Mouse (Mus musculus) liver, embryonic 16.5 days (tissue): Measurements from ENCODE around the gene Plekhg5. TPM values are rescaled to one million over a fixed set of nuclear protein-coding genes. Genes with fewer than 3 reads are reported as not detected.

Source experiments
- ATAC-seq: fragments of 200-750 bp; cut with Nextera tagmentation; 2 replicates; pipeline ENCODE4 v1.8.0; 2017; ENCODE audit warnings: low read depth, mild to moderate bottlenecking, moderate number of reproducible peaks, moderate library complexity
- H3K27ac ChIP-seq: fragments of 300-500 bp; sonication (generic); 2 replicates; pipeline ENCODE4 v1.5.1; 2014; ENCODE audit warnings: mild to moderate bottlenecking, low read length
- H3K27me3 ChIP-seq: fragments of 300-500 bp; sonication (generic); 2 replicates; pipeline ENCODE4 v1.6.1; 2014; ENCODE audit warnings: low read depth, low read length, mixed read lengths; ENCODE audit not compliant: control insufficient read depth, insufficient read depth
- H3K36me3 ChIP-seq: fragments of 300-500 bp; sonication (generic); 2 replicates; pipeline ENCODE4 v1.6.1; 2014; ENCODE audit warnings: mild to moderate bottlenecking; ENCODE audit not compliant: control insufficient read depth, insufficient read depth
- H3K4me1 ChIP-seq: fragments of 300-500 bp; sonication (generic); 2 replicates; pipeline ENCODE4 v1.6.1; 2014; ENCODE audit warnings: low read depth, low read length, mixed read lengths; ENCODE audit not compliant: control insufficient read depth
- H3K4me2 ChIP-seq: fragments of 300-500 bp; sonication (generic); 2 replicates; pipeline ENCODE4 v1.6.1; 2014; ENCODE audit warnings: low read depth, low read length, mixed read lengths
- H3K4me3 ChIP-seq: fragments of 300-500 bp; sonication (generic); 2 replicates; pipeline ENCODE4 v1.5.1; 2014; ENCODE audit warnings: low read depth, mild to moderate bottlenecking, low read length
- H3K9ac ChIP-seq: fragments of 300-500 bp; sonication (generic); 2 replicates; pipeline ENCODE4 v1.6.1; 2014; ENCODE audit warnings: low read depth, low read length
- H3K9me3 ChIP-seq: fragments of 300-500 bp; sonication (generic); replicated peaks from 2 replicates; pipeline ENCODE4 v1.6.1; 2016; ENCODE audit warnings: low read length; ENCODE audit not compliant: control insufficient read depth
- WGBS: fragments of 180-500 bp; shearing (Covaris S2); extraction: QIAGEN DNeasy Blood & Tissue Kit; methylation state at CpG from one replicate; pipeline ENCODE4 v1.1.7; 2014; ENCODE audit not compliant: insufficient replicate concordance; 5-methylcytosine and 5-hydroxymethylcytosine counted together
- polyA plus RNA-seq: library from polyadenylated mRNA; unstranded; fragments of >200 nt; fragmentation: Nextera tagmentation; extraction: Ambion mirVana; gene quantifications from 2 replicates; pipeline ENCODE4 v1.2.1, GENCODE M21; 2015

The Plekhg5 gene
- polyA plus RNA-seq, 1 experiment from 2014 or later = 5.1 TPM

GRCm38 (mm10) chr4:152125161-152126025 lies 53.1 kb downstream of the Plekhg5 start:
- WGBS = 10% methylated on average over 56 of the region's 56 CpGs
- H3K27me3 ChIP-seq = peaks cover 100% of the 10 kb centered on the region
- H3K4me2 ChIP-seq = peak overlapping the region; percentile 18; the same call in 1 of the 2 replicates
- H3K27ac ChIP-seq = no peak overlapping the region
- H3K9ac ChIP-seq = no peak overlapping the region
- peak overlapping the region; percentile 4; the same call in 1 of the 2 replicates for H3K4me3 ChIP-seq
- H3K4me1 ChIP-seq = peaks cover 4% of the 10 kb centered on the region
- no peaks in the 10 kb centered on the region for H3K9me3 ChIP-seq
- ATAC-seq = no peak
- no peaks in the 10 kb centered on the region for H3K36me3 ChIP-seq

GRCm38 (mm10) chr4:152126026-152126920 lies 54.0 kb downstream of the Plekhg5 start:
- H3K27me3 ChIP-seq = peaks cover 100% of the 10 kb centered on the region
- 12% methylated on average over 65 of the region's 65 CpGs for WGBS
- H3K4me1 ChIP-seq = peaks cover 9% of the 10 kb centered on the region
- H3K9me3 ChIP-seq = no peaks in the 10 kb centered on the region
- no peak overlapping the region for H3K4me2 ChIP-seq
- ATAC-seq = no peak
- no peaks in the 10 kb centered on the region for H3K36me3 ChIP-seq
- H3K27ac ChIP-seq = no peak overlapping the region
- peak overlapping the region; percentile 4; the same call in 1 of the 2 replicates for H3K4me3 ChIP-seq
- H3K9ac ChIP-seq = no peak overlapping the region

- Histone ChIP-seq H3K9me3 (no peaks in the 10 kb centered on the region), H3K36me3 (no peaks in the 10 kb centered on the region), H3K27me3 (peaks cover 100% of the 10 kb centered on the region), H3K4me2 (no peak overlapping the region), H3K4me3 (no peak overlapping the region), H3K4me1 (peaks cover 14% of the 10 kb centered on the region), H3K27ac (no peak overlapping the region), H3K9ac (no peak overlapping the region)
- ATAC-seq = no peak
- 75% methylated on average over 11 of the region's 11 CpGs for WGBS
Measured at GRCm38 (mm10) chr4:152127884-152128283, 55.6 kb downstream of the Plekhg5 start.

DNA sequence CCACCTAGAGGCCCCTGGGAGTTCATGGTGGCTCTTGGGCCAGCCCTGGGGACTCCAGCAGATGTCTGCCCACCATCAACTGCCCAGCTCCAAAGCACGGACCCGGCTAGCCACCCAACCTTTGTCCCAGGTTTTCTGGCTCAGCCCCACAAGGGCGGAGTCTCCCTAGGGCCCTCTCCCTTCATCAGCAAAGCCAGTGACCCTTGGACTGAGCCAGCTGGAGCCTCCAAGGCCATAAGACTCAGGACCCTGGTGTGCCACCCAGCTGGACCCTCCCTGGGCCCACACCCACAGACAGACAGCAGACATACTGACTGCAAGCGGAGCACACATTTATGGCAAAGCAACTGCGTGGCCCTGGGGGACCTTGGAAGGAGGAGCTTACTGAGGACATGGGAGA lies 56.5 kb downstream of the Plekhg5 start:
- H3K4me2 ChIP-seq = no peak overlapping the region
- no peak overlapping the region for H3K4me3 ChIP-seq
- H3K27ac ChIP-seq = no peak overlapping the region
- H3K9me3 ChIP-seq = no peaks in the 10 kb centered on the region
- H3K9ac ChIP-seq = no peak overlapping the region
- H3K4me1 ChIP-seq = peaks cover 14% of the 10 kb centered on the region
- WGBS = 56% methylated on average over 5 of the region's 5 CpGs
- peaks cover 100% of the 10 kb centered on the region for H3K27me3 ChIP-seq
- H3K36me3 ChIP-seq = no peaks in the 10 kb centered on the region
- ATAC-seq = peak; percentile 11

DNA sequence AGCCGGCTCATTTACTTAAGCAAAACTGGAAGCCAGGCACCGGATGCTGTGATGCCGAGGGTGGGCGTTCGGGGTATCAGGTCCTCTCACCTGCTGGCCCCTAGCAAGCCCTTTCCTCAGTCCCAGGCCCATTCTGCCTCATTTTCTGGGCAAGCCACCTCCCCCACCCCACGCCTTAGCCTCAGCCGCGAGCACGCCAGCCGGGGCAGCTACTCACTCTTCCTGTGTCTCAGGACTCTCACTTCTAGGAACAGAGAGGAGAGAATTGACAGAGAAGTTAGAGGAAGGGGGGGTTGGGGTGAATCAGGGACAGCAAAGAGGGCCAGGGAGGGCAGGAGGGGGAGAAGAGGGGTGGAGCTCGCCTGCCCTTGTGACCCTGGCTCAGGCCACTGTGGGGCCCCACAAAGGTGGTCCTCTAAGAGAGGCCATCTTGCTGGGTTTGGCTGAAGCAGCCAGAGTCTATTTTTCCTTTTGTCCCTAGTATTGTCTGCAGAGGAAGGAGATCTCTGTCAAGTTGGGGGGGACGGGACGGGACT lies 57.2 kb downstream of the Plekhg5 start:
- H3K27ac ChIP-seq = no peak overlapping the region
- WGBS = 28% methylated on average over 13 of the region's 13 CpGs
- no peaks in the 10 kb centered on the region for H3K9me3 ChIP-seq
- peaks cover 100% of the 10 kb centered on the region for H3K27me3 ChIP-seq
- ATAC-seq = no peak
- H3K4me2 ChIP-seq = peak overlapping the region; percentile 25; the same call in 1 of the 2 replicates
- H3K4me3 ChIP-seq = no peak overlapping the region
- no peaks in the 10 kb centered on the region for H3K36me3 ChIP-seq
- peaks cover 14% of the 10 kb centered on the region for H3K4me1 ChIP-seq
- no peak overlapping the region for H3K9ac ChIP-seq

DNA sequence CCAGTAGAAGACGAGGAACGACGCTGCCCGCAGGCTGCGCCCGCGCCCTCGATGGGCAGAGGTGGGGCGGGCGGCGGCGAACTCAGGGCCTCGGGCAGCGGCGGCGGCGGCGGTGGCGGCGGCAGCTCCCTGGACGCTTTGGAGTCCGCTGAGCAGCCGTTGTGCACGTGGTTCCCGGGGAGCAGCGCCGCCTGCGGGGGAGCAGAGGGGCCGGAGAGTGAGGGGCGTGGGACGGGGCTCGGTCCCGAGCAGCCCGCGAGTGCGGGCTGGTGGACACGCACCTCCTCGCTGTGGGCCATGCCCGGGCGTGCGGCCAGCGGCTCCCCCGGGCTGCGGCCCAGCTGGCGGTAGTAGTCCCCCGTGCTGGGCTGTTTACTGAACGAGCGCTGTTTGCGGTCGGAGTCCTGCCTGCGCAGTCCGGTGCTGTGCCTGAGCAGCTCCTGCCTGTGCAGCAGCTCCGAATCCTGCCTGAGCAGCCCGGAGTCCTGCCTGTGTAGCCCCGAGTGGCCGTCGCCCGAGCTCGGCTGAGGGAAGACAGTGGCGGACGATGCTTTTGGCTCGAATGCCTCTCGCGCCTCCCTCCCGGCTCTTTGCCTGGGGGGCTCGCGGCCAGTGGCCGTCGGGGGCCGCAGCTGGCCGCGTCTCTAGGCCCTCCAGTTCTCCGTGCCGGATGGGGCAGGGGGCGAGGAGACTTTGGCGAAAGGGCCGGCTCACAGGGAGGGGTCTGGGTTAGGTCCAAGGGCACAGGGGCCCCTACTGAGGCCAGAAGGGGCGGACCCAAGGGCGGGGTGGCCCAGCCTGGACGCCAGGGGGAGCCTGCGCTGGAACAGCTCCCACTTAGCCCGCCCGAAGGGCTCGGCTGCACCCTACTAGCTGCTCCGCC lies 58.7 kb downstream of the Plekhg5 start:
- Histone ChIP-seq H3K4me1 (peaks cover 14% of the 10 kb centered on the region), H3K9me3 (no peaks in the 10 kb centered on the region), H3K27me3 (peaks cover 84% of the 10 kb centered on the region), H3K27ac (no peak overlapping the region), H3K4me2 (peak overlapping the region; percentile 59), H3K4me3 (peak overlapping the region; percentile 49), H3K36me3 (no peaks in the 10 kb centered on the region), H3K9ac (no peak overlapping the region)
- ATAC-seq = peak; percentile 66
- 1% methylated on average over 81 of the region's 85 CpGs for WGBS

- Histone ChIP-seq H3K4me2 (peak overlapping the region; percentile 59), H3K9ac (no peak overlapping the region), H3K4me3 (peak overlapping the region; percentile 49), H3K4me1 (peaks cover 14% of the 10 kb centered on the region), H3K36me3 (no peaks in the 10 kb centered on the region), H3K27me3 (peaks cover 74% of the 10 kb centered on the region), H3K9me3 (no peaks in the 10 kb centered on the region), H3K27ac (no peak overlapping the region)
- WGBS = 8% methylated on average over 50 of the region's 50 CpGs
- peak; percentile 13 for ATAC-seq
Measured at GRCm38 (mm10) chr4:152131809-152132771, 59.8 kb downstream of the Plekhg5 start.
